Mouse (Mus musculus) small intestine, adult 10 weeks (tissue): ENCODE data around the gene Orm2. TPM values are rescaled to one million over a fixed set of nuclear protein-coding genes. Genes with fewer than 3 reads are reported as not detected.

Experiments
- polyA plus RNA-seq: library from polyadenylated mRNA; stranded (reverse); fragments of 350-450 nt; fragmentation: Illumina TruSeq; extraction: RNeasy Lipid Tissue Mini Kit (QIAGEN cat#74804); gene quantifications from one replicate; pipeline ENCODE4 v1.2.3, GENCODE M21; 2014; ENCODE audit warnings: low replicate concordance

Gene Orm2
- not detected for polyA plus RNA-seq

GRCm38 (mm10) chr4:63362150-63362549, at the start of gene Orm2:
Orm2 (plus strand) TSS chr4:63362449.

DNA sequence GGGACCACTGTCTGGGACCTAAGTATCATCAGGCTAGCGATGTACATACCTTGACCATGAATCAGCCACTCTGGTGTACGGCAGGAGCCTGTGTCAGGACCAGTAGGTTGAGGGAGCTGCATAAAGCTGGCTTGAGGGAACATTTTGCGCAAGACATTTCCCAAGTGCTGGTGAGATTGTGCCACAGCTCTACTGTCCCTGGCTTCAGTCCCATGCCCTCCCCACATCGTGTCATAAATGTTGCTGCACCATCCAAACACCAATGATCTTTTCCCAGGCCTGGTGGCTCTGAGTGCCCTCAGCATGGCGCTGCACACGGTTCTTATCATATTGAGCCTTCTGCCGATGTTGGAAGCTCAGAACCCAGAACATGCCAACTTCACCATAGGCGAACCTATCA, 18.0 kb upstream of the Orm2 start, which contains the start of gene Orm1:
TSS of gene Orm1 (plus strand) at position 266 of the 400 bp plus-strand sequence.

DNA sequence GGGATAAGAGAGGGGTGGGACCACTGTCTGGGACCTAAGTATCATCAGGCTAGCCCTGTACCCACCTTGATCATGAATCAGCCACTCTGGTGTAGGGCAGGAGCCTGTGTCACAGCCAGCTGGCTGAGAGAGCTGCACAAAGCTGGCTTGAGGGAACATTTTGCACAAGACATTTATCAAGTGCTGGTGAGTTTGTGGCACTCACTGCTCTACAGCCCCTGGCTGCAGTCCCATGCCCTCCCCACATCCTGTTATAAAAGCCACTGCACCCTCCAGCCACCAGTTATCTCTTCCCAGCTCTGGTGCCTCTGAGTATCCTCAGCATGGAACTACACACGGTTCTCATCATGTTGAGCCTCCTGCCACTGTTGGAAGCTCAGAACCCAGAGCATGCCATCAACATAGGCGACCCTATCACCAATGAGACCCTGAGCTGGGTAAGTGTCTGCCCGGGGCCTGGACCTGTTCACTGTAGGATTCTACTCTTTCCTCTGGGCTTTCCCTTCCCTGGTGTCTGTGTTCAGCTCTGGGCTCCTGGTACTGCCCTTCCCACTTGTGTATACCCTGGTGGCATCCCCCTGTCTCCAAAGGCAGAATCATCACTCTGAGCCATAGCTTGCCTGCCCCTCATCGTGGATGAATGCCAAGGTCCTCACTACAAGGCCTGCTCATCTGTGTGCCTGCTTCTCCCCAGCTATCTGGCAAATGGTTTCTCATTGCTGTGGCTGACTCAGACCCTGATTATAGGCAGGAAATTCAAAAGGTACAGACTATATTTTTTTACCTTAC, 6.2 kb upstream of the Orm2 start, which contains the start of gene Orm3:
TSS of gene Orm3 (plus strand) at position 286 of the 789 bp plus-strand sequence.

DNA sequence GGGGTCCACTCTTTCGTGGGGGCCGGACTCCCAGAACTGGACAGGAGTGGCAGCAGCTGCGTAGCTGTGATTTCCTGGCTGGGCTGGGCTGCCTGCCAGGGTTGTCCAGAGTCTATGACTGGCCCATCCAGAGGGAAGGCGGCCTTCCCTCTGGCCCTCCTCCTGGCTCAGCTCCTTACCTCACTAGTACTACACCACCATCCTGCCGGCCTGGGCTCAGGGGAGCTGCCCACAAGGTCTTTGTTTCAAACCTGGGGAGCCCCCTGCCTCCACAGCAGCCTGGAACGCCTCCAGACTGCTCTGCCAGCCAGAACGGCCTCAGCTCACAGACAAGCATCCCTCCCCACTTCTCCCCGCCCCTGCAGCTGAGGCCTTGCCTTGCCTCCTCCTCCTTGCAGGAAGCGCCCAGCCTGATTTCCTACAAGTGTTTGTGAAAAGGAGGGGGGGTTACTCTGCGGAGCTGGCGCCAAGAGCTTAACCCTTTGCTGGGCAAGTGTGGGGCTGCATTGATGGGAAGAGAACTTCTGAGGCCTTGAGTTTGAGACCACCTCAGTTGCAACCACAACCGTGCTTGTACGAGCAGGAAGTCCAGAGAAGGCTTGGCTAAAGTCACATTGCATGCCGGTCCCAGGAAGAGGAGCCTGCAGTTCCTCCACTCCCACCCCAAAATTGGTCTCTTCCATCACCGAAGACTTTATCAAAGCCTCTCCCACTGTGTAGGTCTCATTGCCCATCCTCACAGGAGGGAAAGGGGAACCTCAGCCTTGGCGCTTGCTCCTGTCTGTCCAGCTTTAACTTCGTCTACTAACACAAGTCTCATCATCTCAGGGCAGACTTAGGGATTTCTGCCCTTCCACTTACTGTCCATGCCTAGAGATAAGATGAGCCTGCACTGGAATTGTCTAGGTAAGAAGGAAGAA, 41.1 kb downstream of the Orm2 start, which contains the start of gene Akna:
TSS of gene Akna (minus strand) at position 315 of the 920 bp plus-strand sequence.

Other genes with a start within 250 kb of the Orm2 start
- 1.6 TPM for gene Ambp, start 207.7 kb upstream of the Orm2 start, polyA plus RNA-seq
- gene Kif12, start 190.3 kb upstream of the Orm2 start, polyA plus RNA-seq = not detected
- 1.5 TPM for gene Col27a1, start 148.4 kb upstream of the Orm2 start, polyA plus RNA-seq
- 4.9 TPM for gene Orm1, start 17.9 kb upstream of the Orm2 start, polyA plus RNA-seq
- not detected for gene Orm3, start 6.3 kb upstream of the Orm2 start, polyA plus RNA-seq
- 0.30 TPM for gene Akna, start 40.9 kb downstream of the Orm2 start, polyA plus RNA-seq
- 0.93 TPM for gene Whrn, start 133.5 kb downstream of the Orm2 start, polyA plus RNA-seq
- gene Atp6v1g1, start 182.3 kb downstream of the Orm2 start, polyA plus RNA-seq = 171 TPM
- 10.2 TPM for gene Tmem268, start 196.3 kb downstream of the Orm2 start, polyA plus RNA-seq
- not detected for gene Gm11213, start 242.8 kb downstream of the Orm2 start, polyA plus RNA-seq